Mouse (Mus musculus) cerebellum, adult 2 months (tissue): ENCODE results near the gene Gm8439. TPM values are rescaled to one million over a fixed set of nuclear protein-coding genes. Genes with fewer than 3 reads are reported as not detected.

Experiments
- DNase-seq, 2 experiments: peaks; one replicate each; pipeline ENCODE4 v3.0.0; 2021
- H3K27ac ChIP-seq: fragments of 200-500 bp; 2 replicates; pipeline ENCODE4 v1.5.1; 2012; ENCODE audit warnings: low read length, control low read depth, inconsistent platforms; ENCODE audit not compliant: insufficient read depth
- H3K27me3 ChIP-seq: fragments of 200-500 bp; 2 replicates; pipeline ENCODE4 v1.6.1; 2012; ENCODE audit warnings: inconsistent platforms, mild to moderate bottlenecking, low read length, moderate library complexity; ENCODE audit not compliant: control insufficient read depth, insufficient read depth
- H3K4me1 ChIP-seq: fragments of 200-500 bp; 2 replicates; pipeline ENCODE4 v1.6.1; 2011; ENCODE audit warnings: low read length; ENCODE audit not compliant: control insufficient read depth, insufficient read depth
- H3K4me3 ChIP-seq: fragments of 200-500 bp; replicated peaks from 2 replicates; pipeline ENCODE3; 2011; ENCODE audit warnings: mild to moderate bottlenecking, low read depth, low read length, control low read depth; ENCODE audit not compliant: insufficient read depth
- CTCF ChIP-seq: fragments of 200-500 bp; IDR thresholded peaks from 2 replicates; pipeline ENCODE4 v1.5.1; 2011; ENCODE audit warnings: low read depth, mild to moderate bottlenecking, control low read depth, low read length, moderate library complexity, borderline replicate concordance; ENCODE audit not compliant: insufficient read depth
- POLR2A ChIP-seq: fragments of 200-500 bp; IDR thresholded peaks from 2 replicates; pipeline ENCODE4 v1.6.1; 2011; ENCODE audit warnings: low read length, control low read depth, borderline replicate concordance; ENCODE audit not compliant: insufficient read depth
- WGBS: fragments of 180-500 bp; shearing (Covaris S2); methylation state at CpG from one replicate; pipeline ENCODE4 v1.1.7; 2018; 5-methylcytosine and 5-hydroxymethylcytosine counted together
- polyA plus RNA-seq: library from polyadenylated mRNA; depleted of rRNA; stranded (reverse); fragments of >200 nt; gene quantifications from 2 replicates; pipeline ENCODE4 v1.2.3, GENCODE M21; 2012; rRNA removed

Gene Gm8439
- polyA plus RNA-seq, result not detected in 2 replicates

DNA sequence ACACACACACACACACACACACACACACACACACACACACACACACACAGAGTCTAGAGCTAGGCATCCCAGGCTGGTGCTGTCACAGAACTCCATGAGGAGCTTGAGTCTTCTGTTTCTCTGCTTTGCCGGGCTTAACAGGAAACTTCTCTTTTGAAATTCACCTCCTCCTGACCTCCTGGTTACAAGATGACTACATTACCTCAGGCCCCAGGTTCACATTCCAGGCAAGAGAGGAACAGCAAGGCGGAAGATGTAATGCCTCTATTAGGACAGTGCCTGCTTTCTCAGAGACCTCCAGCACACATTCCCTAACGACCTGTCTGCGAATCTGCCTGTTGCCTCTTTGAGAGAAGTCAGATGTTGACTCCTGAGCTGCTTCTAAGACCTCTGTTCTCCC is at the start of gene Gm8439:
Gm8439 (plus strand) TSS at position 301 of the 400 bp plus-strand sequence.
- 51% methylated on average over 4 of the region's 4 CpGs for WGBS
- no peaks in the 10 kb centered on the region for H3K27me3 ChIP-seq
- DNase-seq, result no peak
- TF ChIP-seq POLR2A, result no peak
- no peak for TF ChIP-seq CTCF
- no peak within 1 kb of the TSS for H3K27ac ChIP-seq
- no peak within 1 kb of the TSS for H3K4me3 ChIP-seq
- peaks cover 6% of the 10 kb centered on the region for H3K4me1 ChIP-seq

DNA sequence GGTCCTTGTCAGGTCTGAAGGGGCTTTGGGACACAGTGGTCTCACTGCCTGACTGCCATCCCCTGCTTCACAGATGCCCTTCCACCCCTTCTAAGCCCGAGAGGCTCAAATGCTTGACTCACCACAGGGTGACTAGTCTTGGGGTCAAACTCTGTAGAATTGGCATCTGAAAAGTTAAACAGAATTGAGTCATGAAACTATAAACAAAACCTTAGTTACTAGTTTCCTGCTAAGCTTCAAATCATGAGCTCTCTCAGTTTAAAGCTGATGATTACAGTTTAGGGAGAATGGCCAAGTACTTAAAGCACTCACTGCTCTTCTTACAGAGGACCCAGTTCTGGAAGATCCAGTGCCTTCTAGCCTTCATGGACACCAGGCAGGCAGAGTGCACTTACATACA is 43.6 kb upstream of the Gm8439 start:
- no peak overlapping the region for H3K27ac ChIP-seq
- no peak overlapping the region for H3K4me3 ChIP-seq
- no peaks in the 10 kb centered on the region for H3K4me1 ChIP-seq
- TF ChIP-seq POLR2A (no peak), CTCF (no peak)
- no peak for DNase-seq
- WGBS, result 90% methylated on average over 1 of the region's 1 CpGs
- H3K27me3 ChIP-seq, result no peaks in the 10 kb centered on the region

DNA sequence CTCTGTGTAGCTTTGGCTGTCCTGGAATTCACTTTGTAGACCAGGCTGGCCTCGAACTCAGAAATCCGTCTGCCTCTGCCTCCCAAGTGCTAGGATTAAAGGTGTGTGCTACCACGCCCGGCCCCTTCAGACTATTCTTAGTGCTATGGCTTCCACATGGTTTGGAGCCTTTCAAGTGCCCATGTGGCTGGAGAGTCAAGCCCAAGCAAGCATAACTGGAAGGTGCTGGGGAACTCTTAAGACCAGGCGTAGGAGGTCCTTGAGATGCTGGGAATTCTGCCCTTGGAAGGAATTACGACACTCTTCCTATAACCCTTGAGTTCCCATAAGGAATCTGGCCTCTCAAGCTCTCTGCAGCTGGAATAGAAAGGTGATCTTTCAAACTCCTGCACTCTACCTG is 32.0 kb upstream of the Gm8439 start:
- Histone ChIP-seq H3K27me3 (no peaks in the 10 kb centered on the region), H3K27ac (no peak overlapping the region), H3K4me3 (no peak overlapping the region), H3K4me1 (no peaks in the 10 kb centered on the region)
- no peak for TF ChIP-seq CTCF
- TF ChIP-seq POLR2A, result no peak
- whole genome bisulfite sequencing, result 95% methylated on average over 6 of the region's 6 CpGs
- no peak for DNase-seq

DNA sequence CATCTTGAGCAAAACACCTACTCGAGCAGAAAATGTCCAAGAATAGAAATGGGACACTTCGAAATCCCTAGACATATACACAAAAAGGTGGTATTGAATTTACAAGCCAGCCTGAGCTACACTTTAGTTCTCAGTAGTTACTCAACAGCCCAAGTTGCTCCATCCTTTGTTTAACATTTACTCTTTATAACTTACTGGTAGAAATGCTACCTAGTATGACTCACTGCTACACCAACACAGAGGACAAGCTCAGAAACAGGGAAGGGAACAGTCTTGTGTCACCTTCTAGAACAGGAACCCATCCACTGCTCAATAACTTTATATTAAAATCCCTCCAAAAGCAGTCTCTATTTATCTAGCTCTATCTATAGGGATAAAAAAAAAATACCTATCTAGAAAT is 22.8 kb upstream of the Gm8439 start:
- H3K4me3 ChIP-seq, result no peak overlapping the region
- WGBS, result 88% methylated on average over 2 of the region's 2 CpGs
- DNase-seq, result no peak

DNA sequence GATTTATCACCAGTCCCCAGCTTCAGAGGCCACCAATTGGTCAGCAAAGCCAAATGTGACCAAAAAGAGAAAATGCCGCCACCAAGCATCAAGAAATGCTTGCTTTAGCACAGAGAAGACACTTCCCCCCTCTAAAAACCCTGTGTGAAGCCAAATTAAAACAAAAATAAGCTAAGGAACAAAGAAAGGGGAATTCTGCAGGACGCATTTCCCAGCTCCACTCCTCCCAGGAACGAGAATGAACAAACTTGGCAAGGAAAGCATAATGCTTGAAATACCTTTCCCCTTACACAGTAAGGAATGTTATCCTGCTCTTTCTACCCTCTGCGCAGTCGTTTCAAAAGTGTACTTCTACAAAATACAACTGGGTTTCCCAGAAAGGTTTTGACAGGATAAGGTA is 20.5 kb upstream of the Gm8439 start:
- H3K27me3 ChIP-seq, result no peaks in the 10 kb centered on the region
- WGBS, result 60% methylated on average over 5 of the region's 5 CpGs
- no peaks in the 10 kb centered on the region for H3K4me1 ChIP-seq
- TF ChIP-seq CTCF (no peak), POLR2A (no peak)
- DNase-seq, result no peak
- no peak overlapping the region for H3K27ac ChIP-seq
- H3K4me3 ChIP-seq, result no peak overlapping the region

More for the DNA sequence above, 22.8 kb upstream of the Gm8439 start:
- Histone ChIP-seq H3K4me1 (no peaks in the 10 kb centered on the region), H3K27me3 (no peaks in the 10 kb centered on the region), H3K27ac (no peak overlapping the region)
- TF ChIP-seq POLR2A, result no peak
- TF ChIP-seq CTCF, result no peak

DNA sequence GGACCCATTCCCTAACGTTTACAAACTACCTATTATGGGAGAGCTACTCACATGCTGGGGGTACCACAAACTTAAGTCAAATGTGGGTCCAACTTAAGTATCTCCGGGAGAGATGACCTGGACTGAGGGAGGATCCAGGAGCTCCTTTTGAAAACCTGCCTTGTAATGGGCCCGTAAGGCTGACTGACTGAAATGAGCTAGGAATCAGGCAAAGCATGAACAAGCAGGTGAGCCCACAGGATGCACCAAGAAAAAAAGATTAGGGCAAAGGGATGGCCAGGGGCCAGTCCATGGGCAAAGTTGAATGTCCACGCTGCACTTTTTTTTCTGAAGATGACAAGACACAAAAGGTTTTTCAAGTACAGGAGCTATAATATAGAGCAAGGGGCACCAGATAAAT is 19.5 kb upstream of the Gm8439 start:
- TF ChIP-seq CTCF, result no peak
- no peak for TF ChIP-seq POLR2A
- Histone ChIP-seq H3K4me3 (peak overlapping the region; percentile 68), H3K27ac (no peak overlapping the region), H3K27me3 (no peaks in the 10 kb centered on the region), H3K4me1 (no peaks in the 10 kb centered on the region)
- DNase-seq, result peak in 1 of 2 experiments; percentile 29
- WGBS, result 8% methylated on average over 4 of the region's 4 CpGs

DNA sequence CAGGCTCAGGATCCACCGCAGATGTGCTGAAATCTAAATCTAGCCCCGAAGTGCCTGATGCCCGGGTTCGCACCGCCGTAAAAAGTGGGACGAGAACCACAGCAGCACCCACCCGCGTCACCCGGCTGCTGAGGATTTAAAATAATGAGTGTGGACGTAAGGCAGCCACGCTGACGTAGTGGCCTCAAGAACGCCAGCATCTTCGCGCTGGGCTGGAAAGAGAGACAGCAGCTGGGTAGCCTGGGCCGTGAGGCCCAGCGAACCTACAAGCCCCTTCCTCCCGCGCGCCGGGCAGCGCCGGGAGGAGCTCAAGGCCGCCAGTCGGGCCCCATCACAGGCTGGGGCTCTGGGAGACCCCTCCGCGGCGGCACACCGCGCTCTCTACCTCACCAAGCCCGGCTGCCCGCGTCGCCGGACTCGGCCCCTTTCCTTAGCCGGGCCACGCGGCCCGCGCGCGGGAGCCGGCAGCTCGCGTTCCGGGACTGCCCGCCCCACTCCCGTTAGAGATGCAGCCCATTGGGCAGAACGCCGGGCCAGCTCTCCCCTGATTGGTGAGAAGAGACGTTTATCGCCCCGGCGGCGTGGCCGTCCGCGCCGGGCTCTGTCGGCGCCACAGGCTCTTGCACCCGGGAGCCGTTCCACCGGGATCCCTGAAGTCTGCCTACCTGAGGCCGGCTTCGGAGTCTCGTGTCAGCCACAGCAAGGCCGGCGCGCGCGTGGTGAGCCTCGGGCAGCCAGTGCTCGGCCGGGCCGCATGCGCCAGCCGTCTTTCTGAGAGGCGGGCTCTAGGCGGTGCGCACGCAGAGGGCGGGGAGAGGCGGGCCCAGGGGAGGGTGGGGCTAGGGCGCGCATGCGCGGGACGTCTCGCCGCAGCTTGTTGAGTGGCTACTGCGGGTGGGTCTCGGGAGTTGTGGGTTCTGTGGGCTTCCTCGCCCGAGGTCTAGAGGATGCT is 18.8 kb upstream of the Gm8439 start, which contains the start of gene Ctps:
Ctps (minus strand) TSS at position 791 of the 952 bp plus-strand sequence.
- peak; percentile 94 to 97 for DNase-seq
- H3K27me3 ChIP-seq, result no peaks in the 10 kb centered on the region
- WGBS, result under 1% methylated on average over 97 of the region's 97 CpGs
- peak within 1 kb of the TSS; percentile 65 for H3K27ac ChIP-seq
- no peaks in the 10 kb centered on the region for H3K4me1 ChIP-seq
- TF ChIP-seq POLR2A, result peak; percentile 97
- TF ChIP-seq CTCF, result no peak
- peak within 1 kb of the TSS; percentile 68 for H3K4me3 ChIP-seq
